Mouse (Mus musculus) lung, postnatal 36 days (tissue): ENCODE results near the gene Kncn.

Source experiments
- DNase-seq: peaks from one replicate; pipeline ENCODE4 v3.0.0; 2022; ENCODE audit warnings: mixed read lengths

Kncn gene

GRCm38 (mm10) chr4:115937061-115937976, 53.1 kb downstream of the Kncn start:
- DNase-seq = no peak

- no peak for DNase-seq
These were observed 54.3 kb downstream of the Kncn start for GRCm38 (mm10) chr4:115938276-115939160.
